Mouse (Mus musculus) kidney, postnatal 14 days (tissue): ENCODE data around the gene Dhdds.

Experiments
- DNase-seq: peaks from one replicate; pipeline ENCODE4 v3.0.0; 2022; ENCODE audit warnings: mixed read lengths

Dhdds gene

GRCm38 (mm10) chr4:134000466-134001438, at the start of gene Dhdds:
Dhdds (minus strand) TSS chr4:134000918.
- DNase-seq: peak; percentile 96

- no peak for DNase-seq
Observed at GRCm38 (mm10) chr4:134047648-134048047, 46.9 kb upstream of the Dhdds start.

GRCm38 (mm10) chr4:134043041-134043440, 42.3 kb upstream of the Dhdds start:
- no peak for DNase-seq

GRCm38 (mm10) chr4:134041317-134042123, 40.8 kb upstream of the Dhdds start:
- peak; percentile 24 for DNase-seq

- DNase-seq: peak; percentile 79
Observed at GRCm38 (mm10) chr4:134035953-134036352, 35.2 kb upstream of the Dhdds start.

- no peak for DNase-seq
Observed at GRCm38 (mm10) chr4:134025802-134026201, 25.1 kb upstream of the Dhdds start.

GRCm38 (mm10) chr4:134020621-134021020, 19.9 kb upstream of the Dhdds start:
- peak; percentile 86 for DNase-seq

GRCm38 (mm10) chr4:134019641-134020351, 19.1 kb upstream of the Dhdds start:
- DNase-seq: no peak

- DNase-seq: no peak
Observed at GRCm38 (mm10) chr4:134019210-134019609, 18.5 kb upstream of the Dhdds start.

- no peak for DNase-seq
Observed at GRCm38 (mm10) chr4:134018779-134019145, 18.0 kb upstream of the Dhdds start, which contains the start of gene Lin28a. Lin28a (minus strand) TSS chr4:134018841.

GRCm38 (mm10) chr4:134018038-134018778, 17.5 kb upstream of the Dhdds start:
- no peak for DNase-seq

- DNase-seq: no peak
Observed at GRCm38 (mm10) chr4:134017201-134017865, 16.6 kb upstream of the Dhdds start.

- no peak for DNase-seq
Observed at GRCm38 (mm10) chr4:134016767-134017166, 16.0 kb upstream of the Dhdds start.

- no peak for DNase-seq
Observed at GRCm38 (mm10) chr4:134016208-134016607, 15.5 kb upstream of the Dhdds start.

GRCm38 (mm10) chr4:134012858-134013528, 12.3 kb upstream of the Dhdds start:
- DNase-seq: no peak

GRCm38 (mm10) chr4:134011450-134012414, 11.0 kb upstream of the Dhdds start:
- no peak for DNase-seq

GRCm38 (mm10) chr4:134009709-134010108, 9.0 kb upstream of the Dhdds start:
- DNase-seq: no peak

GRCm38 (mm10) chr4:134006845-134007244, 6.1 kb upstream of the Dhdds start:
- DNase-seq: no peak

GRCm38 (mm10) chr4:134005581-134006358, 5.1 kb upstream of the Dhdds start:
- DNase-seq: no peak
